Mouse (Mus musculus) left cerebral cortex, postnatal 4 days (tissue): Measurements from ENCODE around the gene Pou2f1. TPM values are rescaled to one million over a fixed set of nuclear protein-coding genes. Genes with fewer than 3 reads are reported as not detected.

Source experiments
- DNase-seq: peaks from one replicate; pipeline ENCODE4 v3.0.0-alpha.2; 2022
- intact Hi-C: fragments of 180-260 bp; cut with DNase I; formaldehyde crosslinking; loops from one replicate; pipeline ENCODE4 v1.15.1; 2025
- total RNA-seq, 2 experiments: library from RNA; stranded (reverse); gene quantifications; 2 replicates each; pipeline ENCODE4 v1.2.3; 2021

Gene Pou2f1
- total RNA-seq, 2 experiments from 2014 or later: 27.6 to 29.4 TPM

GRCm38 (mm10) chr1:165903596-165903995 lies 98.9 kb downstream of the Pou2f1 start:
- intact Hi-C loops: no loop called here
- DNase-seq: no peak

GRCm38 (mm10) chr1:165891686-165892085 lies 110.8 kb downstream of the Pou2f1 start:
- intact Hi-C loops: no loop called here
- no peak for DNase-seq

GRCm38 (mm10) chr1:165882146-165882900 lies 120.2 kb downstream of the Pou2f1 start:
- no peak for DNase-seq
- intact Hi-C loops: no loop called here

GRCm38 (mm10) chr1:165878751-165879150 lies 123.7 kb downstream of the Pou2f1 start:
- intact Hi-C loops: no loop called here
- no peak for DNase-seq

GRCm38 (mm10) chr1:165875520-165876284 lies 126.8 kb downstream of the Pou2f1 start:
- intact Hi-C loops: no loop called here
- DNase-seq: no peak

- intact Hi-C loops: no loop called here
- DNase-seq: no peak
These were observed 127.8 kb downstream of the Pou2f1 start for GRCm38 (mm10) chr1:165874645-165875044.

GRCm38 (mm10) chr1:165868659-165869058 lies 133.8 kb downstream of the Pou2f1 start:
- intact Hi-C loops: no loop called here
- no peak for DNase-seq

GRCm38 (mm10) chr1:165866630-165867280 lies 135.7 kb downstream of the Pou2f1 start:
- DNase-seq: no peak
- intact Hi-C loops: no loop called here

GRCm38 (mm10) chr1:165864864-165865795 lies 137.3 kb downstream of the Pou2f1 start:
- intact Hi-C loops: no loop called here
- DNase-seq: no peak

GRCm38 (mm10) chr1:165862059-165862458 lies 140.4 kb downstream of the Pou2f1 start:
- intact Hi-C loops: no loop called here
- no peak for DNase-seq

- no peak for DNase-seq
These were observed 141.3 kb downstream of the Pou2f1 start for GRCm38 (mm10) chr1:165861235-165861609.

GRCm38 (mm10) chr1:165860373-165861234 lies 141.9 kb downstream of the Pou2f1 start:
- DNase-seq: no peak
- intact Hi-C loops: no loop called here

More at GRCm38 (mm10) chr1:165861235-165861609, 141.3 kb downstream of the Pou2f1 start:
- intact Hi-C loops: no loop called here

GRCm38 (mm10) chr1:165858356-165858755 lies 144.1 kb downstream of the Pou2f1 start:
- no peak for DNase-seq
- intact Hi-C loops: loop anchor here (10.0 kb wide), 1 partner anchor 106 kb away; no protein-coding TSS in a partner anchor

GRCm38 (mm10) chr1:165857279-165857678 lies 145.2 kb downstream of the Pou2f1 start:
- intact Hi-C loops: loop anchor here (10.0 kb wide), 1 partner anchor 108 kb away; no protein-coding TSS in a partner anchor

GRCm38 (mm10) chr1:165855759-165856545 lies 146.5 kb downstream of the Pou2f1 start:
- intact Hi-C loops: loop anchor here (10.0 kb wide), 1 partner anchor 109 kb away; no protein-coding TSS in a partner anchor
- no peak for DNase-seq

More at GRCm38 (mm10) chr1:165857279-165857678, 145.2 kb downstream of the Pou2f1 start:
- no peak for DNase-seq

GRCm38 (mm10) chr1:165853729-165854420 lies 148.6 kb downstream of the Pou2f1 start:
- intact Hi-C loops: loop anchor here (10.0 kb wide), 1 partner anchor 111 kb away; no protein-coding TSS in a partner anchor
- DNase-seq: peak; percentile 79

- no peak for DNase-seq
- intact Hi-C loops: loop anchor here (10.0 kb wide), 1 partner anchor 112 kb away; no protein-coding TSS in a partner anchor
These were observed 149.3 kb downstream of the Pou2f1 start for GRCm38 (mm10) chr1:165853131-165853721.
